Mouse (Mus musculus): ENCODE measurements around the gene Tmc8.

Gene Tmc8

GRCm38 (mm10) chr11:117781993-117782704, at the start of gene Tmc8, which contains the start of gene Tmc6:
Gene Tmc8, plus strand, starts transcription at chr11:117782076.
Gene Tmc6, minus strand, starts transcription at chr11:117782198.
- no peak for DNase-seq

- DNase-seq, result peak; percentile 58 to 73
Measured at GRCm38 (mm10) chr11:117736037-117736689, 45.7 kb upstream of the Tmc8 start.

- DNase-seq, result no peak
Measured at GRCm38 (mm10) chr11:117738123-117738522, 43.8 kb upstream of the Tmc8 start.

- no peak for DNase-seq
Measured at GRCm38 (mm10) chr11:117741128-117741527, 40.7 kb upstream of the Tmc8 start.

GRCm38 (mm10) chr11:117742243-117742642, 39.6 kb upstream of the Tmc8 start:
- no peak for DNase-seq

- DNase-seq, result no peak
Measured at GRCm38 (mm10) chr11:117742715-117743114, 39.2 kb upstream of the Tmc8 start.

GRCm38 (mm10) chr11:117743454-117744030, 38.3 kb upstream of the Tmc8 start:
- no peak for DNase-seq

- DNase-seq, result no peak
Measured at GRCm38 (mm10) chr11:117748628-117749027, 33.2 kb upstream of the Tmc8 start.

- peak in 1 of 2 experiments; percentile 48 for DNase-seq
Measured at GRCm38 (mm10) chr11:117749414-117749813, 32.5 kb upstream of the Tmc8 start.

GRCm38 (mm10) chr11:117751544-117751943, 30.3 kb upstream of the Tmc8 start:
- no peak for DNase-seq

- DNase-seq, result no peak
Measured at GRCm38 (mm10) chr11:117755891-117756290, 26.0 kb upstream of the Tmc8 start.

- DNase-seq, result peak; percentile 67 to 73
Measured at GRCm38 (mm10) chr11:117759267-117759666, 22.6 kb upstream of the Tmc8 start.

- DNase-seq, result peak in 1 of 2 experiments; percentile 59
Measured at GRCm38 (mm10) chr11:117760374-117761119, 21.3 kb upstream of the Tmc8 start.

- DNase-seq, result no peak
Measured at GRCm38 (mm10) chr11:117761801-117762200, 20.1 kb upstream of the Tmc8 start.

GRCm38 (mm10) chr11:117762246-117762645, 19.6 kb upstream of the Tmc8 start:
- no peak for DNase-seq

GRCm38 (mm10) chr11:117764319-117764718, 17.6 kb upstream of the Tmc8 start:
- no peak for DNase-seq

GRCm38 (mm10) chr11:117765361-117765760, 16.5 kb upstream of the Tmc8 start:
- DNase-seq, result no peak

GRCm38 (mm10) chr11:117766275-117766674, 15.6 kb upstream of the Tmc8 start:
- no peak for DNase-seq

GRCm38 (mm10) chr11:117768725-117769682, 12.9 kb upstream of the Tmc8 start:
- peak in 1 of 2 experiments; percentile 68 for DNase-seq

GRCm38 (mm10) chr11:117769683-117770047, 12.2 kb upstream of the Tmc8 start:
- peak in 1 of 2 experiments; percentile 33 for DNase-seq

- no peak for DNase-seq
Measured at GRCm38 (mm10) chr11:117770407-117770806, 11.5 kb upstream of the Tmc8 start.

- DNase-seq, result no peak
Measured at GRCm38 (mm10) chr11:117772352-117772751, 9.5 kb upstream of the Tmc8 start.

Data from cerebellum, postnatal 25 days (tissue).